Mouse (Mus musculus): Measurements from ENCODE around the gene Ankrd61. TPM values are rescaled to one million over a fixed set of nuclear protein-coding genes. Genes with fewer than 3 reads are reported as not detected.

Gene Ankrd61
- 0.21 and 0.31 TPM in 2 replicates for polyA plus RNA-seq (2012; rRNA removed)

- no peak within 1 kb of the TSS for H3K4me3 ChIP-seq (ENCODE audit: insufficient read depth, low read length)
- H3K4me1 ChIP-seq (ENCODE audit: control insufficient read depth, insufficient read depth, low read length): peaks cover 2% of the 10 kb centered on the region; the same call in 1 of the 2 replicates
- no peak within 1 kb of the TSS for H3K27ac ChIP-seq (ENCODE audit: insufficient read depth, low read length)
- TF ChIP-seq POLR2A (IDR thresholded peaks at IDR 0.05; ENCODE audit: extremely low read depth, insufficient read depth, low read length) (no peak), CTCF (IDR thresholded peaks at IDR 0.05; ENCODE audit: extremely low read depth, insufficient read depth, low read length) (no peak)
These were observed at the start of gene Ankrd61 for GRCm38 (mm10) chr5:143897635-143898330. Gene Ankrd61, minus strand, starts transcription at chr5:143897685.

- peak overlapping the region; percentile 49; the same call in 1 of the 2 replicates for H3K27ac ChIP-seq (ENCODE audit: insufficient read depth, low read length)
- no peak overlapping the region for H3K4me3 ChIP-seq (ENCODE audit: insufficient read depth, low read length)
- peaks cover 3% of the 10 kb centered on the region; the same call in 1 of the 2 replicates for H3K4me1 ChIP-seq (ENCODE audit: control insufficient read depth, insufficient read depth, low read length)
- no peak for TF ChIP-seq CTCF (IDR thresholded peaks at IDR 0.05; ENCODE audit: extremely low read depth, insufficient read depth, low read length)
- no peak for TF ChIP-seq POLR2A (IDR thresholded peaks at IDR 0.05; ENCODE audit: extremely low read depth, insufficient read depth, low read length)
These were observed 46.0 kb upstream of the Ankrd61 start for GRCm38 (mm10) chr5:143943231-143944125.

- TF ChIP-seq CTCF (IDR thresholded peaks at IDR 0.05; ENCODE audit: extremely low read depth, insufficient read depth, low read length): no peak
These were observed 44.1 kb upstream of the Ankrd61 start for GRCm38 (mm10) chr5:143941588-143941987.

GRCm38 (mm10) chr5:143936156-143936555 is 38.7 kb upstream of the Ankrd61 start:
- no peaks in the 10 kb centered on the region; the same call in 1 of the 2 replicates for H3K4me1 ChIP-seq (ENCODE audit: control insufficient read depth, insufficient read depth, low read length)
- H3K27ac ChIP-seq (ENCODE audit: insufficient read depth, low read length): no peak overlapping the region
- H3K4me3 ChIP-seq (ENCODE audit: insufficient read depth, low read length): no peak overlapping the region
- TF ChIP-seq POLR2A (IDR thresholded peaks at IDR 0.05; ENCODE audit: extremely low read depth, insufficient read depth, low read length) (no peak), CTCF (IDR thresholded peaks at IDR 0.05; ENCODE audit: extremely low read depth, insufficient read depth, low read length) (no peak)

More at GRCm38 (mm10) chr5:143941588-143941987, 44.1 kb upstream of the Ankrd61 start:
- H3K4me1 ChIP-seq (ENCODE audit: control insufficient read depth, insufficient read depth, low read length): peaks cover 3% of the 10 kb centered on the region; the same call in 1 of the 2 replicates
- no peak overlapping the region for H3K4me3 ChIP-seq (ENCODE audit: insufficient read depth, low read length)
- peak overlapping the region; percentile 15; the same call in 1 of the 2 replicates for H3K27ac ChIP-seq (ENCODE audit: insufficient read depth, low read length)

GRCm38 (mm10) chr5:143933875-143934274 is 36.4 kb upstream of the Ankrd61 start:
- H3K4me3 ChIP-seq (ENCODE audit: insufficient read depth, low read length): no peak overlapping the region
- no peaks in the 10 kb centered on the region for H3K4me1 ChIP-seq (ENCODE audit: control insufficient read depth, insufficient read depth, low read length)
- TF ChIP-seq CTCF (IDR thresholded peaks at IDR 0.05; ENCODE audit: extremely low read depth, insufficient read depth, low read length) (no peak), POLR2A (IDR thresholded peaks at IDR 0.05; ENCODE audit: extremely low read depth, insufficient read depth, low read length) (no peak)
- H3K27ac ChIP-seq (ENCODE audit: insufficient read depth, low read length): no peak overlapping the region

GRCm38 (mm10) chr5:143933414-143933813 is 35.9 kb upstream of the Ankrd61 start:
- Histone ChIP-seq H3K4me1 (ENCODE audit: control insufficient read depth, insufficient read depth, low read length) (no peaks in the 10 kb centered on the region), H3K27ac (ENCODE audit: insufficient read depth, low read length) (no peak overlapping the region), H3K4me3 (ENCODE audit: insufficient read depth, low read length) (no peak overlapping the region)
- TF ChIP-seq POLR2A (IDR thresholded peaks at IDR 0.05; ENCODE audit: extremely low read depth, insufficient read depth, low read length) (no peak), CTCF (IDR thresholded peaks at IDR 0.05; ENCODE audit: extremely low read depth, insufficient read depth, low read length) (no peak)

- TF ChIP-seq POLR2A (IDR thresholded peaks at IDR 0.05; ENCODE audit: extremely low read depth, insufficient read depth, low read length) (no peak), CTCF (IDR thresholded peaks at IDR 0.05; ENCODE audit: extremely low read depth, insufficient read depth, low read length) (no peak)
- Histone ChIP-seq H3K4me3 (ENCODE audit: insufficient read depth, low read length) (no peak within 1 kb of the TSS), H3K27ac (ENCODE audit: insufficient read depth, low read length) (no peak within 1 kb of the TSS), H3K4me1 (ENCODE audit: control insufficient read depth, insufficient read depth, low read length) (no peaks in the 10 kb centered on the region)
These were observed 35.3 kb upstream of the Ankrd61 start, which contains the start of gene Rsph10b for GRCm38 (mm10) chr5:143932831-143933230. Gene Rsph10b, plus strand, starts transcription at chr5:143933035.

- no peak overlapping the region for H3K27ac ChIP-seq (ENCODE audit: insufficient read depth, low read length)
- H3K4me3 ChIP-seq (ENCODE audit: insufficient read depth, low read length): no peak overlapping the region
- no peak for TF ChIP-seq CTCF (IDR thresholded peaks at IDR 0.05; ENCODE audit: extremely low read depth, insufficient read depth, low read length)
- no peak for TF ChIP-seq POLR2A (IDR thresholded peaks at IDR 0.05; ENCODE audit: extremely low read depth, insufficient read depth, low read length)
- no peaks in the 10 kb centered on the region for H3K4me1 ChIP-seq (ENCODE audit: control insufficient read depth, insufficient read depth, low read length)
These were observed 34.5 kb upstream of the Ankrd61 start for GRCm38 (mm10) chr5:143931863-143932580.

GRCm38 (mm10) chr5:143930656-143931055 is 33.2 kb upstream of the Ankrd61 start:
- no peak overlapping the region for H3K4me3 ChIP-seq (ENCODE audit: insufficient read depth, low read length)
- H3K4me1 ChIP-seq (ENCODE audit: control insufficient read depth, insufficient read depth, low read length): no peaks in the 10 kb centered on the region
- no peak for TF ChIP-seq CTCF (IDR thresholded peaks at IDR 0.05; ENCODE audit: extremely low read depth, insufficient read depth, low read length)
- TF ChIP-seq POLR2A (IDR thresholded peaks at IDR 0.05; ENCODE audit: extremely low read depth, insufficient read depth, low read length): no peak
- H3K27ac ChIP-seq (ENCODE audit: insufficient read depth, low read length): no peak overlapping the region
